Mouse (Mus musculus): ENCODE data around the gene Knl1.

The Knl1 gene

GRCm38 (mm10) chr2:119035397-119035745 is 11.5 kb upstream of the Knl1 start:
- DNase-seq (ENCODE audit: extremely low spot score, low spot score): no peak

GRCm38 (mm10) chr2:119040882-119041281 is 6.0 kb upstream of the Knl1 start:
- DNase-seq (ENCODE audit: extremely low spot score, low spot score): no peak

- DNase-seq (ENCODE audit: extremely low spot score, low spot score): no peak
These were observed 1.8 kb upstream of the Knl1 start for GRCm38 (mm10) chr2:119045163-119045562.

GRCm38 (mm10) chr2:119047849-119048248 is 930 bp downstream of the Knl1 start:
- DNase-seq (ENCODE audit: extremely low spot score, low spot score): peak; percentile 25

DNA sequence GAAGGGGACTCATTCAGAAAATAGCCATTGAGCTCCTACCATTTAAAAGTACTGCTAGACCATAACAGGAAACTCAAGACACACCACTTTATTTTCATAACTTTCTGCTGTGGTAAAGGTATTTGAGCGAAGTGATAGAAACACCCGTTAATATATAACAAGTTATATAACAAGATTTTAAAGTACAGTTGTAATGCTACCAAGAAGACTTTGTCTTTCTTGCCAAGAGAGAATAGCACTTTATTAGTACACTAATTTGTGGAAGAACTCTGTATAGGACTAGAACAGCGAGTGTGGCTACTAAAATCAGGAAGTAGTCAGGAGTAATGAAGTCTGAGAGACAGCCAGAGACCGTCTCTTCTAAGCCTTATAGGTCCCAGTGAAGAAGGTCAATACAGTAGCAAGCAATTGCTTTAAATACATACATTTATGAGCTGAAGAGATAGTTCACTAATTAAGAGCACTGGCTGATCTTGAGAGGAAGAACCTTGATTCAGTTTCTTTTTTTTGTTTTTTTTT is 3.3 kb downstream of the Knl1 start:
- DNase-seq (ENCODE audit: extremely low spot score, low spot score): no peak

GRCm38 (mm10) chr2:119060139-119060538 is 13.2 kb downstream of the Knl1 start:
- no peak for DNase-seq (ENCODE audit: extremely low spot score, low spot score)

DNA sequence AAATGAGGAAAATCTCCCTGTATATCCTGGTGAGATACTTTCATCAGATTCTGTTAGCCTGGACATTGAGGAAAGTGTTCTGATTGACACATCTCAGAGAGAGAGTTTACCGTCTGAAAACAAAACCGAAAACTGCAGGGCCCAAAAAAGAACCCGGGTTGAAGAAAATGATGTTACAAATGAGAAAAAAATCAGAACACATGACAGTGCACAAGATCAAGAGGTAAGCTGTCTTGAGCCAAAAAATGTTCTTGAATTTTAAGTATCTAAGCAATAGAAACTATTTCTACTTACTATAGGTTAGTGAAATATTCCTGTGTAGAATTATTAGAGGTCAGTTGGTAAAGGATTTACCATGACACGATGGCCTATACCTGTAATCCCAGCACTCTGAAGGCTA is 25.5 kb downstream of the Knl1 start:
- DNase-seq (ENCODE audit: extremely low spot score, low spot score): no peak

DNA sequence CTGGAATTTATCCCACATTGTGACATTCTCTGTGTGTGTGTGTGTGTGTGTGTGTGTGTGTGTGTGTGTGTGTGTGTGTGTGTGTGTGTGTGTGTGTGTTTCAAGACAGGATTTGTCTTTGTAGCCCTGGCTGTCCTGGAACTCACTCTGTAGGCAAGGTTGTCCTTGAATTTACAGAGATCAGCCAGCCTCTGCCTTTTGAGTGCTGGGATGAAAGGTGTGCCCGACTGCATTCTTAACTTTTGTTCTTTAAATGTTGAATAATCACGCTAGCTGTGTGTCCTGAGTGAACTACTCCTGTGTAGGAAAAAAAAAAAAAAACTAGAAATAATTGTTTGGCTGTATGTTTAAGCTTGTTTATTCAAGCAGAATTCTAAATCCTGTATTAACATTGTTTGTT is 39.2 kb downstream of the Knl1 start:
- no peak for DNase-seq (ENCODE audit: extremely low spot score, low spot score)

DNA sequence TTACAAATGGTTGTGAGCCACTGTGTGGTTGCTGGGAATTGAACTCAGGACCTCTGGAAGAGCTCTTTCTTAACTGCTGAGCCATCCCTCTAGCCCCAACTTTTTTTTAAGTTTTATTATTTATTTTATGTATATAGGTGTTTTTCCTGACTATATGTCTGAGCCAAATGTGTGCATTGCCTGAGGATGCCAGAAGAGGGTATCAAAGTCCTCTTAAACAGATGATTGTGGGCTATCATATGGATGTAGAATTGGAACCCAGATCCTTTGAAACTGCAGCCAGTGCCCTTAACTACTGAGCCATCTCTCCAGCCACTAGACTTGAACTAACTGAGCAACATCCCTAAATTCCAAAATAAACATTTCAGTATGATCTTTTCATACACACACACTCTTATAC is 54.6 kb downstream of the Knl1 start:
- no peak for DNase-seq (ENCODE audit: extremely low spot score, low spot score)

- no peak for DNase-seq (ENCODE audit: extremely low spot score, low spot score)
These were observed 59.7 kb downstream of the Knl1 start for GRCm38 (mm10) chr2:119106583-119106982.

DNA sequence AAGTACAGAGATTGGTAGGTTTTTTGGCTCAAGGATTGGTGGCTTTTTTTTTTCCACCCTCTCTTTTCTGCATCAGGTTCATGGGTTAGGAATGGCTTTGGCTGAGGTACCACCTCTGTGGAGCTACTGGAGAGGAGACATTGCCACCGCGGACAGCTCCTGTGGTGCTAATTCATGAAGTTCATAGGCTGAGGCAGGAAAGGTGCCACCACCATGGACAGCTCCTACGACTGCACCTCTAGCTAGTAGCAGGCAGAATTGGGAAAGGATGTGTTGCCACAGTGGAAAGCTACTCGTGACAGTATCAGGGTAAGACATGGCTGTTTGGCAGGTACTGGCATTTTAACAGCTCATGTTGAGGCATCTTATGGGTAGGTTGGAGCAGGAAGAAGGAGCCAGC is 61.6 kb downstream of the Knl1 start:
- peak; percentile 33 for DNase-seq (ENCODE audit: extremely low spot score, low spot score)

GRCm38 (mm10) chr2:119111060-119111459 is 64.1 kb downstream of the Knl1 start:
- no peak for DNase-seq (ENCODE audit: extremely low spot score, low spot score)

DNA sequence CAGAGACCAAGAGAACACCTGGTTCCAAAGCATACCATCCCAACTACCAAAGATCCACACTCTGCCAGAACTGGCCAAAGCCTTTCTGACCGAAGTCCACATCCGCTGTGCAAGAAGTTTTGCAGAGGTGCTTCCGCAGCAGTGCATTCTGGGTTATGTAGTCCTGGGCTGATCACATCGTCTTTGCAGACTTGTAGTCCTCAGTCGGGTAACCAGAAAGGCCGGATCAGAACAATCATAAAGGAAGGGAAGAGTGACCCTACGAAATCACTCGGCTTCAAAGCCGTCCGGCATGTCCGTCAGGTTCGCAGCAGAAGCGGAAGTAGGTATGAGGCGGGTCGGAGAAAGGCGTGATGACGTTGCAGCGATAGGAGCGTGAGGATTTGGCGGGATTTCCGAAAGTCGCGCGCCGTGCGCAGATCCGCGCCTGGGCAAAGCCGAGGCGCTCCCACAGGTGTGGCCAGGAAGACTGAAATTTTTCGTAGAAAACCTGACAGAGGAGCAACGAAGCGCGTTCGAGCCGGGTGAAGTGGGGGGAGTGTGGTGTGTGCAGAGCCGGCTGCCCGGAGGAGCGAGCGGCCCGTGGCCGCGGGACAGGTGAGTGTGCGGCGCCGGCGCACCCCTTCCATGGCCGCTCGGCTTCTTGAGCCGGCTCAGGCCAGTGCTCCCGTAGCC is 65.7 kb downstream of the Knl1 start, which contains the start of gene Rad51:
Gene Rad51 (plus strand): TSS at position 356 of the 675 bp plus-strand sequence.
- DNase-seq (ENCODE audit: extremely low spot score, low spot score): peak; percentile 88

DNA sequence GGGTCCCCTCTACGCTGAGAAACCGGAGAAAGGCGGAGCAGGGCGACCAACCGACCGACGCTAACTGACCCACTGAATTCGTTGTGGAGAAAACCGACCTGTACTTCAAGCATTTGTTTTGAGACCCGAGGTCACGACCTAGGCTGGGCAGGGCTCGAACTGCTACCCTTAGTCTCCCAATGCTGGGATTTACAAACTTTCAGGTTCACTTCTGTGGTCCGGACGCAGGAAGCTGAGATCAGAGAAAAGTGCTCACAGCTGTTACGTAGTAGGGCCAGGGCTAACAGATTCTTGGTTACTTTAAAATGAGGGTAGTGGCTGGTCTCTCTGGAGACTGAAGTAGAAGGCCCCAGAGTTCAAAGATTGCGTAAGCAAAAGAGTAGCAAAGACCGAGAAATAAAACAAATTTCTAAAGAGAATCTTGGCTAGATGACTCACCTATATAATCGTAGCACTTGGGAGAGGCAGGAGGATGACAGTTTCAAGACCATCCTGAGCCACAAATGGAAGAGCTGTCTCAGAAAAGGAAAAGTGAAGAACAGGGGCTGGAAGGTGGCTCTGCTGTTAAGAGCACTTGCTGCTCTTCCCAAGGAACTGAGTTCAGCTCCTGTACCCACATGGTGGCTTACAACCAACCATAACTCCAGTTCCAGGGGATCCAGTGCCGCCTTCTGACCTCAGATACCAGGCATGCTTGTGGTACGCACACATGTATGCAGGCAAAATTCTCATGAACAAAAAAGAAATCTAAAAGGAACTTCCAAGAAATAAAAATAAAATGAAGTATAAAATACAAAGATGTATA is 66.4 kb downstream of the Knl1 start:
- DNase-seq (ENCODE audit: extremely low spot score, low spot score): peak; percentile 15

GRCm38 (mm10) chr2:119136346-119136898 is 89.5 kb downstream of the Knl1 start:
- DNase-seq (ENCODE audit: extremely low spot score, low spot score): no peak

DNA sequence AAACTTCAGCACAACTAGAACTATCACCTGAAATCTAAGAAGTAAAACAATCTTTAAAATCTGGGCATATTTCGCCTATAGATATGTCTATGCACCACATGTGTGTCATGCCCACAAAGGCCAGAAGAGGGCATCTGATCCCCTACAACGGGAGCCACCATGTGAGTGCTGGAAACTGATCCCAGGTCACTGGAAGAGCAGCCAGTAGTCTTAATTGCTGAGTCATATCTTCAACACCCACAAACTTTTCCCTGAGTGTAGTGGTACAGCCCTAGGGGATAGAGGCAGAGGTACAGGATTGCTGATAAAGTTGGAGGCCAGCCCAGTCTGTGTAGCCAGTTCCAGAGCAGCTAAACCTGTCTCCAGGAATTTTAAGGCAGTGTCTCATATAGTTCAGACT is 98.3 kb downstream of the Knl1 start:
- DNase-seq (ENCODE audit: extremely low spot score, low spot score): no peak

DNA sequence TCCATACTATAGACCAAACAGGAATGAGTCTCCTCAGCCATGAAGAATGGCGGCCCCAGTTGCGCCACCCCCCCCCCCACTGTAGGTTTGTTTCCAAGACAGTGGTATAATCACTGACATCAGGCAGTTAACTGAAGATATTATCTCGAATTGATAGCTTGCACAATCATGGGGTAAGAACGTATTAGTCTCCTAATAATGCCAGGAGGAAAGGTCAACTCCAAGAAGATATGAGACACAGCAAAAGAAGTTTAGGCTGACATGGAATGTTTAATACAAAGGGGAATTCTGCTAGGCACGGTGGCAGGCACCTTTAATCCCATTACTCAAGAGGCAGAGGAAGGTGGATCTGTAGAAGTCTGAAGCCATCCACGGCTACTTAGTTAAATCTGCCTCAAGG is 99.5 kb downstream of the Knl1 start:
- DNase-seq (ENCODE audit: extremely low spot score, low spot score): no peak

DNA sequence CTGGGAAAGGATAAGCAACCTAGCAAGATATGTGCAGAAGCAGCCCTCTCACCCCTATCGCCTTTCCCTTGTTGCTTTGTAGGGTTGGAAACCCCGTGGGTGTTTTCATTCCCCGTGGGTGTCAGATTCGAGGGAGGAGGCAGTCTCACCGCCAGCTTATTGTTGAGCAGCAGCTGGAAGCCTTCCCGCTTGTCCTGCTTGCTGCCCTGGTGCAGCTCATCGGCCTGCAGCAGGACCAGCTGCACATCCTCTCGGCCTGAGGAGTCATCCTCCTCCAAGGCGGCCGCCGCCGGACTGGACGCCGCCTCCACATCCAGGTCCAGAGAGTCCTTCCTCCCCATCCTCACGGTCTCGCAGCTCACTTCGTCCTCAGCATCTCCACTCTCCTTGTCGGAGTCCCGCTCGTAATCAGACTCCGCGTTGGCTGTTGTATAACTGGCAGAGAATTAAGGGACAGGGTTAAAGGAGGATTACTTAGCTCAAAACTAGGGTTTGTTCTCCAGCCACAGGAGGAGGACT is 100.3 kb downstream of the Knl1 start:
- no peak for DNase-seq (ENCODE audit: extremely low spot score, low spot score)

DNA sequence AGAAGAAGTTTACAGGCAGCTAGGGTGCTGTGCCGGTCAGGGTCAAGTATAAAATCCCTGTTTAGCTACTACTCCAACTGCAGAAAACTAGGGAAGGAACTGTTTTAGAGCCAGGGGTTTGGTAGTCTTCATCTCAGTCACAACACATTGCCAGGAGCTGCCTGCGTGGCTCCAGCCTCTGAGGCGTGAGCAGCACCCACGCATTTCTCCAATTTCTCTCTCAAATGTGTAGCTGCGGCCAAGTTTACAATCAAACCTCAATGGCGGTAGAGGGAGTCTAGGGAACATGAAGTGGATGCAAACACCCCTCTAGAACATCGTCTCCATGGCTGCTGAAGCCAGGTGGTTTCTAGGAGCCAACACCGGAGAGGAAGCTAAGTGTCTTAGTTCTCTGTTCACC is 100.9 kb downstream of the Knl1 start:
- no peak for DNase-seq (ENCODE audit: extremely low spot score, low spot score)

DNA sequence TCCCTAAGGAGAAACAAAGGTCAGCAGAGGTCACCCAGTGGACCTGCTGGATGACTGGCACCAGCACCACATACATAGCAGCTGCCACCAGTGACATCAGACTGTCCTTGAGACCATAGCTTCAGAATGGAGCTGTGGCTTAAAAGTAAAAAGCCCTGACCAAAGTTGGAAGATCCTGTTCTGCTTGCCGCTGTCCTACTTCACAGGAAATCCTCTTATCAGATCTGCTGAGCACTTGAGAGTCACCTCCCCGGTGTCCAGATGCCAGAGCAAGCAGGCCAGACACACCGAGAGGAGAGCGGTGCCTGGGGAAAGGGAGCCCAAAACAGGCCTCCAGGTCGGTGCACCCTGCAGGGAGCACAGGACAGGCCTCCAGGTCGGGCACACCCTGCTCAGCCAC is 105.3 kb downstream of the Knl1 start:
- no peak for DNase-seq (ENCODE audit: extremely low spot score, low spot score)

DNA sequence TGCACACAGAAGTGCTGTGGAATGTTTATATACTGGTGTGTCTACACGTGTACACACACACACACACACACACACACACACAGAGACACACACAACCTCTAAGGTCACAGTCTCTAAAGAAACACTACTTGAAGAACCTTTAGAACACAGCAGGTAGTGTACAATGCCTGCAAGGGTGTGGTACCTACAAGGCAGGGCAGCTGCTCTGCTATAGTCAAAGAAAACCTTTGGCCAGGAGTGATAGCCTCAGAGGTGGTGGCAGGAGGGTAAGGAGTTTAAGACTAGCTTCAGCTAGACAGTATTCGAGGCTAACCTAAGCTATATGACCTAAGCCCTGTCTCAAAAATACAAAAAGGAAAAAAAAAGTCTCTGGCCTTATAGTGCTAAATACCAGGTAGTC is 107.8 kb downstream of the Knl1 start:
- no peak for DNase-seq (ENCODE audit: extremely low spot score, low spot score)

All from neural tube, embryonic 10.5 days (tissue).